Mouse (Mus musculus) intestine, embryonic 14.5 days (tissue): Measurements from ENCODE around the gene Trim7. TPM values are rescaled to one million over a fixed set of nuclear protein-coding genes. Genes with fewer than 3 reads are reported as not detected.
"Not testable (repeated sequence)": the region's sequence is repeated elsewhere in the genome, so short reads cannot be mapped to it uniquely, and the experiment has no call there.

Experiments
- ATAC-seq: fragments of 200-750 bp; cut with Nextera tagmentation; replicated peaks from 2 replicates; pipeline ENCODE4 v1.8.0; 2017; ENCODE audit warnings: low read depth, moderate number of reproducible peaks, moderate TSS enrichment, moderate library complexity; ENCODE audit not compliant: low FRiP score, low TSS enrichment
- DNase-seq: peaks from one replicate; pipeline ENCODE4 v3.0.0-alpha.2; 2018; ENCODE audit warnings: low spot score
- H3K27ac ChIP-seq: fragments of 300-500 bp; sonication (generic); 2 replicates; pipeline ENCODE4 v1.5.1; 2014; ENCODE audit warnings: low read depth, mild to moderate bottlenecking, control low read depth
- H3K27me3 ChIP-seq: fragments of 300-500 bp; sonication (generic); replicated peaks from 2 replicates; pipeline ENCODE4 v1.6.1; 2014; ENCODE audit warnings: low read length, control low read depth; ENCODE audit not compliant: control insufficient read depth, insufficient read depth
- H3K36me3 ChIP-seq: fragments of 300-500 bp; sonication (generic); 2 replicates; pipeline ENCODE4 v1.6.1; 2014; ENCODE audit warnings: low read length, control low read depth; ENCODE audit not compliant: control insufficient read depth, insufficient read depth
- H3K4me1 ChIP-seq: fragments of 300-500 bp; sonication (generic); replicated peaks from 2 replicates; pipeline ENCODE4 v1.6.1; 2014; ENCODE audit warnings: low read length, control low read depth, mixed read lengths; ENCODE audit not compliant: control insufficient read depth, insufficient read depth
- H3K4me2 ChIP-seq: fragments of 300-500 bp; sonication (generic); 2 replicates; pipeline ENCODE4 v1.6.1; 2014; ENCODE audit warnings: low read length
- H3K4me3 ChIP-seq: fragments of 300-500 bp; sonication (generic); 2 replicates; pipeline ENCODE4 v1.5.1; 2014; ENCODE audit warnings: low read depth, low read length, control low read depth, mixed read lengths
- H3K9ac ChIP-seq: fragments of 300-500 bp; sonication (generic); 2 replicates; pipeline ENCODE4 v1.6.1; 2014; ENCODE audit warnings: mild to moderate bottlenecking, low read length
- H3K9me3 ChIP-seq: fragments of 300-500 bp; sonication (generic); 2 replicates; pipeline ENCODE4 v1.6.1; 2016; ENCODE audit warnings: low read length, control low read depth; ENCODE audit not compliant: control insufficient read depth
- WGBS: fragments of 180-500 bp; shearing (Covaris S2); extraction: QIAGEN DNeasy Blood & Tissue Kit; methylation state at CpG from one replicate; pipeline ENCODE4 v1.1.7; 2014; 5-methylcytosine and 5-hydroxymethylcytosine counted together
- polyA plus RNA-seq: library from polyadenylated mRNA; unstranded; fragments of >200 nt; fragmentation: Nextera tagmentation; extraction: Ambion mirVana; gene quantifications from 2 replicates; pipeline ENCODE4 v1.2.1, GENCODE M21; 2014

The Trim7 gene
- polyA plus RNA-seq, 1 experiment from 2014 or later = 1.4 TPM

- H3K4me2 ChIP-seq = no peak overlapping the region
- 32% methylated on average over 13 of the region's 13 CpGs for WGBS
- 0 out of 2 replicates have a peak, but pooled peaks cover 5% of the 10 kb centered on the region for H3K27me3 ChIP-seq
- H3K9ac ChIP-seq = no peak overlapping the region
- no peaks in the 10 kb centered on the region for H3K9me3 ChIP-seq
- no peak for ATAC-seq
- no peaks in the 10 kb centered on the region for H3K4me1 ChIP-seq
- no peak overlapping the region for H3K27ac ChIP-seq
- DNase-seq = no peak
- H3K36me3 ChIP-seq = no peaks in the 10 kb centered on the region
- no peak overlapping the region for H3K4me3 ChIP-seq
These were observed 19.4 kb downstream of the Trim7 start for GRCm38 (mm10) chr11:48845244-48845815.

GRCm38 (mm10) chr11:48846362-48846761, 20.4 kb downstream of the Trim7 start:
- not testable (repeated sequence) for ATAC-seq, H3K27ac ChIP-seq, H3K9me3 ChIP-seq, H3K9ac ChIP-seq, H3K27me3 ChIP-seq, H3K4me3 ChIP-seq, H3K36me3 ChIP-seq, H3K4me1 ChIP-seq, DNase-seq, H3K4me2 ChIP-seq
- WGBS = 86% methylated on average over 2 of the region's 2 CpGs

- DNase-seq (no peak), ATAC-seq (no peak)
- H3K36me3 ChIP-seq = no peaks in the 10 kb centered on the region
- 0 out of 2 replicates have a peak, but pooled peaks cover 5% of the 10 kb centered on the region for H3K27me3 ChIP-seq
- no peak overlapping the region for H3K4me2 ChIP-seq
- 0 out of 2 replicates have a peak, but pooled peaks cover 2% of the 10 kb centered on the region for H3K9me3 ChIP-seq
- no peak overlapping the region for H3K9ac ChIP-seq
- no peak overlapping the region for H3K27ac ChIP-seq
- 66% methylated on average over 5 of the region's 5 CpGs for WGBS
- no peaks in the 10 kb centered on the region for H3K4me1 ChIP-seq
- no peak overlapping the region for H3K4me3 ChIP-seq
These were observed 20.9 kb downstream of the Trim7 start for GRCm38 (mm10) chr11:48846881-48847280.

- Histone ChIP-seq H3K4me1 (peaks cover 12% of the 10 kb centered on the region; the same call in 1 of the 2 replicates), H3K9ac (no peak overlapping the region), H3K4me3 (no peak overlapping the region), H3K36me3 (no peaks in the 10 kb centered on the region), H3K27me3 (0 out of 2 replicates have a peak, but pooled peaks cover 5% of the 10 kb centered on the region), H3K9me3 (0 out of 2 replicates have a peak, but pooled peaks cover 2% of the 10 kb centered on the region), H3K27ac (no peak overlapping the region), H3K4me2 (no peak overlapping the region)
- ATAC-seq (no peak), DNase-seq (no peak)
- 36% methylated on average over 2 of the region's 2 CpGs for WGBS
These were observed 24.3 kb downstream of the Trim7 start for GRCm38 (mm10) chr11:48850240-48850639.

GRCm38 (mm10) chr11:48851270-48851995, 25.5 kb downstream of the Trim7 start:
- Histone ChIP-seq H3K4me1 (peaks cover 12% of the 10 kb centered on the region; the same call in 1 of the 2 replicates), H3K9ac (no peak overlapping the region), H3K27me3 (0 out of 2 replicates have a peak, but pooled peaks cover 5% of the 10 kb centered on the region), H3K9me3 (0 out of 2 replicates have a peak, but pooled peaks cover 2% of the 10 kb centered on the region), H3K4me2 (no peak overlapping the region), H3K4me3 (no peak overlapping the region), H3K36me3 (no peaks in the 10 kb centered on the region), H3K27ac (no peak overlapping the region)
- WGBS = 83% methylated on average over 4 of the region's 4 CpGs
- no peak for ATAC-seq
- DNase-seq = no peak

- Histone ChIP-seq H3K27ac (no peak overlapping the region), H3K36me3 (no peaks in the 10 kb centered on the region), H3K27me3 (0 out of 2 replicates have a peak, but pooled peaks cover 5% of the 10 kb centered on the region), H3K9me3 (0 out of 2 replicates have a peak, but pooled peaks cover 2% of the 10 kb centered on the region), H3K4me3 (no peak overlapping the region), H3K4me1 (peaks cover 12% of the 10 kb centered on the region; the same call in 1 of the 2 replicates), H3K4me2 (no peak overlapping the region; the same call in 1 of the 2 replicates), H3K9ac (no peak overlapping the region)
- WGBS = 78% methylated on average over 4 of the region's 4 CpGs
- DNase-seq = no peak
- ATAC-seq = no peak
These were observed 26.2 kb downstream of the Trim7 start for GRCm38 (mm10) chr11:48852190-48852589.

- Histone ChIP-seq H3K27ac (no peak overlapping the region), H3K9ac (peak overlapping the region; percentile 44), H3K4me3 (peak overlapping the region; percentile 56), H3K9me3 (0 out of 2 replicates have a peak, but pooled peaks cover 2% of the 10 kb centered on the region), H3K27me3 (0 out of 2 replicates have a peak, but pooled peaks cover 5% of the 10 kb centered on the region), H3K36me3 (no peaks in the 10 kb centered on the region), H3K4me2 (peak overlapping the region; percentile 67), H3K4me1 (peaks cover 12% of the 10 kb centered on the region; the same call in 1 of the 2 replicates)
- ATAC-seq (peak; percentile 0; the same call in 1 of the 2 replicates), DNase-seq (no peak)
- WGBS = 9% methylated on average over 23 of the region's 23 CpGs
These were observed 26.9 kb downstream of the Trim7 start for GRCm38 (mm10) chr11:48852624-48853473.
